Mouse (Mus musculus) MEL (cell line): ENCODE data around the gene Abce1. TPM values are rescaled to one million over a fixed set of nuclear protein-coding genes. Genes with fewer than 3 reads are reported as not detected.

Experiments used
- DNase-seq: peaks from one replicate; pipeline ENCODE4 v3.0.0; 2011; ENCODE audit warnings: low read depth, low spot score
- H3K27ac ChIP-seq: 2 replicates; pipeline ENCODE4 v1.5.1; 2012; ENCODE audit warnings: low read depth, mild to moderate bottlenecking, control low read depth, low read length, moderate library complexity; ENCODE audit not compliant: control insufficient read depth
- H3K27me3 ChIP-seq, 2 experiments: fragments of 150-350 bp in 1 of 2; sonication (generic) in 1 of 2; 2 replicates each; pipeline ENCODE4 v1.6.1; 2012; ENCODE audit warnings: low read length in 2 of 2, mild to moderate bottlenecking in 2 of 2, improper control_type of control experiment in 1 of 2, moderate library complexity in 1 of 2; ENCODE audit not compliant: insufficient read depth in 2 of 2, control insufficient read depth in 1 of 2
- H3K36me3 ChIP-seq, 2 experiments: 2 replicates each; pipeline ENCODE4 v1.6.1; 2012 to 2014; ENCODE audit warnings: low read length in 2 of 2, improper control_type of control experiment in 1 of 2, inconsistent platforms in 1 of 2, mild to moderate bottlenecking in 1 of 2; ENCODE audit not compliant: insufficient read depth in 2 of 2, control insufficient read depth in 1 of 2
- H3K4me1 ChIP-seq, 2 experiments: fragments of 150-350 bp in 1 of 2; sonication (generic) in 1 of 2; 2 replicates each; pipeline ENCODE4 v1.6.1; 2012; ENCODE audit warnings: low read length in 2 of 2, improper control_type of control experiment in 1 of 2, mild to moderate bottlenecking in 1 of 2; ENCODE audit not compliant: insufficient read depth in 2 of 2, control insufficient read depth in 1 of 2
- H3K4me3 ChIP-seq, 2 experiments: fragments of 150-350 bp in 1 of 2; sonication (generic) in 1 of 2; 2 replicates each; pipeline ENCODE4 v1.5.1; 2012; ENCODE audit warnings: low read depth in 2 of 2, low read length in 2 of 2, mild to moderate bottlenecking in 2 of 2, moderate library complexity in 2 of 2, control low read depth in 1 of 2, improper control_type of control experiment in 1 of 2; ENCODE audit not compliant: control insufficient read depth in 1 of 2, insufficient read depth in 1 of 2
- H3K79me2 ChIP-seq: 2 replicates; pipeline ENCODE4 v1.6.1; 2012; ENCODE audit warnings: mild to moderate bottlenecking, low read length, moderate library complexity; ENCODE audit not compliant: control insufficient read depth, poor library complexity, insufficient read depth
- H3K9ac ChIP-seq: 2 replicates; pipeline ENCODE4 v1.6.1; 2012; ENCODE audit warnings: low read depth, mild to moderate bottlenecking, control low read depth, low read length, moderate library complexity; ENCODE audit not compliant: control insufficient read depth, poor library complexity, severe bottlenecking
- H3K9me3 ChIP-seq: fragments of 150-350 bp; sonication (generic); replicated peaks from 2 replicates; pipeline ENCODE4 v1.6.1; 2012; ENCODE audit warnings: mild to moderate bottlenecking, low read length, improper control_type of control experiment, moderate library complexity; ENCODE audit not compliant: insufficient read depth
- CHD2 ChIP-seq: IDR thresholded peaks from 2 replicates; pipeline ENCODE4 v1.6.1; 2011; ENCODE audit warnings: low read length, improper control_type of control experiment
- CTCF ChIP-seq, 3 experiments: IDR thresholded peaks in 2 of 3; conservative IDR thresholded peaks in 1 of 3; 2 replicates each; pipeline ENCODE4 v1.5.1; 2011 to 2012; ENCODE audit warnings: low read length in 3 of 3, low read depth in 2 of 3, mild to moderate bottlenecking in 2 of 3, improper control_type of control experiment in 1 of 3, inconsistent platforms in 1 of 3, mixed read lengths in 1 of 3, moderate library complexity in 1 of 3; ENCODE audit not compliant: control insufficient read depth in 1 of 3, insufficient read depth in 1 of 3, poor library complexity in 1 of 3, severe bottlenecking in 1 of 3
- E2F4 ChIP-seq: IDR thresholded peaks from 2 replicates; pipeline ENCODE4 v1.6.1; 2011; ENCODE audit warnings: low read depth, low read length, improper control_type of control experiment, borderline replicate concordance
- ELF1 ChIP-seq: IDR thresholded peaks from 2 replicates; pipeline ENCODE4 v1.6.1; 2014; ENCODE audit warnings: low read depth, mild to moderate bottlenecking, inconsistent platforms, low read length, improper control_type of control experiment, moderate library complexity
- EP300 ChIP-seq, 2 experiments: IDR thresholded peaks; 2 replicates each; pipeline ENCODE4 v1.6.1; 2011; ENCODE audit warnings: improper control_type of control experiment in 2 of 2, low read length in 2 of 2, low read depth in 1 of 2, mild to moderate bottlenecking in 1 of 2
- GATA1 ChIP-seq: IDR thresholded peaks from 2 replicates; pipeline ENCODE4 v1.6.1; 2011; ENCODE audit warnings: low read depth, low read length, improper control_type of control experiment
- KAT2A ChIP-seq: conservative IDR thresholded peaks from 2 replicates; pipeline ENCODE4 v1.6.1; 2012; ENCODE audit warnings: low read depth, low read length, improper control_type of control experiment, inconsistent platforms
- MYC ChIP-seq: IDR thresholded peaks from 2 replicates; pipeline ENCODE4 v1.6.1; 2011; ENCODE audit warnings: low read depth, mild to moderate bottlenecking, low read length, improper control_type of control experiment, moderate library complexity
- NELFE ChIP-seq: IDR thresholded peaks from 2 replicates; pipeline ENCODE4 v1.6.1; 2011; ENCODE audit warnings: low read depth, low read length, improper control_type of control experiment
- NRF1 ChIP-seq: IDR thresholded peaks from 2 replicates; pipeline ENCODE4 v1.6.1; 2014; ENCODE audit warnings: low read depth, mild to moderate bottlenecking, inconsistent platforms, low read length, improper control_type of control experiment, moderate library complexity; ENCODE audit not compliant: poor library complexity, insufficient read depth, severe bottlenecking
- POLR2A ChIP-seq, 2 experiments: IDR thresholded peaks; 2 replicates each; pipeline ENCODE4 v1.6.1; 2011 to 2012; ENCODE audit warnings: low read length in 2 of 2, mild to moderate bottlenecking in 2 of 2, control low read depth in 1 of 2, improper control_type of control experiment in 1 of 2, low read depth in 1 of 2, moderate library complexity in 1 of 2; ENCODE audit not compliant: control insufficient read depth in 1 of 2, insufficient read depth in 1 of 2, poor library complexity in 1 of 2
- POLR2AphosphoS2 ChIP-seq: IDR thresholded peaks from 2 replicates; pipeline ENCODE4 v1.6.1; 2011; ENCODE audit warnings: low read length, improper control_type of control experiment
- RAD21 ChIP-seq: IDR thresholded peaks from 2 replicates; pipeline ENCODE4 v1.6.1; 2011; ENCODE audit warnings: mild to moderate bottlenecking, low read depth, low read length, improper control_type of control experiment
- TCF12 ChIP-seq: IDR thresholded peaks from 2 replicates; pipeline ENCODE4 v1.6.1; 2014; ENCODE audit warnings: low read depth, mild to moderate bottlenecking, inconsistent platforms, low read length, improper control_type of control experiment, moderate library complexity
- UBTF ChIP-seq: IDR thresholded peaks from 2 replicates; pipeline ENCODE4 v1.6.1; 2012; ENCODE audit warnings: low read depth, mild to moderate bottlenecking, inconsistent platforms, low read length, improper control_type of control experiment, moderate library complexity, borderline replicate concordance; ENCODE audit not compliant: insufficient read depth
- ZMIZ1 ChIP-seq: IDR thresholded peaks from 2 replicates; pipeline ENCODE4 v1.6.1; 2012; ENCODE audit warnings: low read depth, mild to moderate bottlenecking, inconsistent platforms, low read length, improper control_type of control experiment, moderate library complexity
- polyA plus RNA-seq, 2 experiments: library from polyadenylated mRNA; stranded (reverse) in 1 of 2; unstranded in 1 of 2; fragments of >175 nt in 1 of 2; fragments of >200 nt in 1 of 2; gene quantifications; 2 replicates each; pipeline versions ENCODE4 v1.2.1 to v1.2.4; 2012; ENCODE audit warnings: low replicate concordance in 2 of 2, low read depth in 1 of 2; ENCODE audit not compliant: insufficient read length in 2 of 2, insufficient read depth in 1 of 2, missing spikeins in 1 of 2
- total RNA-seq: library from RNA; depleted of rRNA; stranded (reverse); fragments of 300-350 nt; gene quantifications from 2 replicates; pipeline ENCODE4 v1.2.3, GENCODE M21; 2012

Abce1 gene
- total and polyA plus RNA-seq, 3 experiments: 141 to 293 (median 174) TPM

GRCm38 (mm10) chr8:79712676-79713075 lies 1.1 kb upstream of the Abce1 start:
- H3K4me1 ChIP-seq: peaks cover 6% of the 10 kb centered on the region in 2 experiments
- no peaks in the 10 kb centered on the region for H3K27me3 ChIP-seq
- H3K4me3 ChIP-seq: peak overlapping the region; percentile 39 to 96
- no peak overlapping the region for H3K27ac ChIP-seq
- no peak for DNase-seq
- TF ChIP-seq GATA1 (no peak), TCF12 (no peak), NELFE (no peak), MYC (no peak), EP300 (IDR thresholded peaks at IDR 0.05; ENCODE audit: low read depth in 1 of 2, low read length in 2 of 2) (no peak), POLR2A (IDR thresholded peaks at IDR 0.05; ENCODE audit: control insufficient read depth in 1 of 2, insufficient read depth in 1 of 2, low read depth in 1 of 2, low read length in 2 of 2, poor library complexity in 1 of 2) (no peak), ZMIZ1 (no peak), NRF1 (no peak), UBTF (no peak), POLR2AphosphoS2 (no peak), CHD2 (no peak)
- H3K36me3 ChIP-seq: peaks cover 6 to 12% of the 10 kb centered on the region in 2 experiments
- peaks cover 29% of the 10 kb centered on the region for H3K79me2 ChIP-seq
- peak overlapping the region; percentile 85 for H3K9ac ChIP-seq
- no peaks in the 10 kb centered on the region for H3K9me3 ChIP-seq

DNA sequence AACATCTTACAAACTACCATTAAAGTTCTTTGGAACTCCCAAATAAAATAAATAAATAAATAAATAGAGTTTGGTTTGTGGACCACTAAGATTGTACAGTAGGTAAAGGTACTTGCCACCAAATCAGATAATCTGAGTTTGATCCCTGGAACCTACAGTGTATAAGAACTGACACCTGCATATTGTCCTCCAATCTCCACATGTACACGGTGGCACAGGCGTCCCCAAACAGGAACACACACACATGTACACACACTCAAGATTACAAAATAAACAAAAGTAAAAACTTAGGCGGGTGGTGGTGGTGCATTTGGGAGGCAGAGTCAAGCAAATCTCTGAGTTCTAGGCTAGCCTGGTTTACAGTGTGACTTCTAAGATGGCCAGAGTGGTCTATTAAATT lies 4.9 kb downstream of the Abce1 start:
- peaks cover 15 to 58% of the 10 kb centered on the region in 2 experiments for H3K36me3 ChIP-seq
- peaks cover 2 to 6% of the 10 kb centered on the region in 2 experiments; a peak in 3 of 4 replicates for H3K4me1 ChIP-seq
- H3K27ac ChIP-seq: no peak overlapping the region
- H3K9ac ChIP-seq: no peak overlapping the region
- TF ChIP-seq GATA1 (no peak), KAT2A (no peak), E2F4 (no peak), RAD21 (no peak), NELFE (no peak), ELF1 (no peak), EP300 (IDR thresholded peaks at IDR 0.05; ENCODE audit: low read depth in 1 of 2, low read length in 2 of 2) (no peak), CTCF (IDR thresholded peaks at IDR 0.05 in 2 of 3, conservative IDR thresholded peaks at IDR 0.05 in 1 of 3; ENCODE audit: control insufficient read depth in 1 of 3, insufficient read depth in 1 of 3, low read depth in 2 of 3, low read length in 3 of 3, poor library complexity in 1 of 3, severe bottlenecking in 1 of 3) (no peak), CHD2 (no peak), ZMIZ1 (no peak), MYC (no peak)
- no peaks in the 10 kb centered on the region for H3K9me3 ChIP-seq
- peaks cover 42% of the 10 kb centered on the region for H3K79me2 ChIP-seq
- no peaks in the 10 kb centered on the region for H3K27me3 ChIP-seq
- no peak for DNase-seq
- H3K4me3 ChIP-seq: no peak overlapping the region
